Mouse (Mus musculus) small intestine, adult 2 months (tissue): ENCODE measurements around the gene Apeh. TPM values are rescaled to one million over a fixed set of nuclear protein-coding genes. Genes with fewer than 3 reads are reported as not detected.

Experiments
- H3K27ac ChIP-seq: fragments of 200-500 bp; 2 replicates; pipeline ENCODE4 v1.5.1; 2012; ENCODE audit warnings: low read depth, low read length, control low read depth, inconsistent platforms; ENCODE audit not compliant: insufficient read depth
- H3K27me3 ChIP-seq: fragments of 200-500 bp; 2 replicates; pipeline ENCODE4 v1.6.1; 2012; ENCODE audit warnings: mild to moderate bottlenecking, moderate library complexity, low read length, inconsistent platforms; ENCODE audit not compliant: control insufficient read depth, insufficient read depth
- H3K36me3 ChIP-seq: fragments of 200-500 bp; 2 replicates; pipeline ENCODE4 v1.6.1; 2012; ENCODE audit warnings: mild to moderate bottlenecking, low read length, control low read depth, inconsistent platforms; ENCODE audit not compliant: control insufficient read depth, insufficient read depth
- H3K4me1 ChIP-seq: fragments of 200-500 bp; 2 replicates; pipeline ENCODE4 v1.6.1; 2012; ENCODE audit warnings: low read length, inconsistent platforms, mixed read lengths; ENCODE audit not compliant: control insufficient read depth, insufficient read depth, insufficient read length
- H3K4me3 ChIP-seq: fragments of 200-500 bp; 2 replicates; pipeline ENCODE4 v1.5.1; 2012; ENCODE audit warnings: low read depth, mild to moderate bottlenecking, control low read depth, inconsistent platforms, low read length, moderate library complexity
- CTCF ChIP-seq: fragments of 200-500 bp; IDR thresholded peaks from 2 replicates; pipeline ENCODE4 v1.5.1; 2012; ENCODE audit warnings: low read depth, mild to moderate bottlenecking, control low read depth, inconsistent platforms, low read length, moderate library complexity, mixed read lengths; ENCODE audit not compliant: insufficient replicate concordance, insufficient read length; ENCODE audit errors: extremely low read depth
- POLR2A ChIP-seq: fragments of 200-500 bp; IDR thresholded peaks from 2 replicates; pipeline ENCODE4 v1.6.1; 2012; ENCODE audit warnings: low read depth, mild to moderate bottlenecking, control low read depth, inconsistent platforms, low read length, moderate library complexity
- WGBS: fragments of 180-500 bp; shearing (Covaris S2); methylation state at CpG from one replicate; pipeline ENCODE4 v1.1.7; 2018; 5-methylcytosine and 5-hydroxymethylcytosine counted together
- polyA plus RNA-seq: library from polyadenylated mRNA; depleted of rRNA; stranded (reverse); fragments of >200 nt; gene quantifications from 2 replicates; pipeline ENCODE4 v1.2.3, GENCODE M21; 2012

The Apeh gene
- polyA plus RNA-seq, 1 experiment = 189 TPM

- TF ChIP-seq POLR2A (no peak), CTCF (no peak)
- H3K36me3 ChIP-seq = no peaks in the 10 kb centered on the region
- H3K4me1 ChIP-seq = peaks cover 26% of the 10 kb centered on the region
- WGBS = 77% methylated on average over 8 of the region's 8 CpGs
- no peak overlapping the region for H3K4me3 ChIP-seq
- H3K27ac ChIP-seq = peak overlapping the region; percentile 36; the same call in 1 of the 2 replicates
- no peaks in the 10 kb centered on the region for H3K27me3 ChIP-seq
These were observed 26.3 kb upstream of the Apeh start for GRCm38 (mm10) chr9:108120671-108121070.

- WGBS = 9% methylated on average over 10 of the region's 11 CpGs
- no peaks in the 10 kb centered on the region for H3K36me3 ChIP-seq
- peak overlapping the region; percentile 79 for H3K27ac ChIP-seq
- H3K4me3 ChIP-seq = no peak overlapping the region
- H3K4me1 ChIP-seq = peaks cover 21% of the 10 kb centered on the region
- TF ChIP-seq POLR2A = no peak
- no peak for TF ChIP-seq CTCF
- no peaks in the 10 kb centered on the region for H3K27me3 ChIP-seq
These were observed 25.5 kb upstream of the Apeh start for GRCm38 (mm10) chr9:108119891-108120411.

- Histone ChIP-seq H3K27me3 (no peaks in the 10 kb centered on the region), H3K27ac (no peak overlapping the region), H3K4me3 (no peak overlapping the region), H3K36me3 (no peaks in the 10 kb centered on the region), H3K4me1 (peaks cover 12% of the 10 kb centered on the region)
- TF ChIP-seq CTCF = no peak
- no peak for TF ChIP-seq POLR2A
- WGBS = 85% methylated on average over 4 of the region's 4 CpGs
These were observed 22.7 kb upstream of the Apeh start for GRCm38 (mm10) chr9:108117143-108117542.

DNA sequence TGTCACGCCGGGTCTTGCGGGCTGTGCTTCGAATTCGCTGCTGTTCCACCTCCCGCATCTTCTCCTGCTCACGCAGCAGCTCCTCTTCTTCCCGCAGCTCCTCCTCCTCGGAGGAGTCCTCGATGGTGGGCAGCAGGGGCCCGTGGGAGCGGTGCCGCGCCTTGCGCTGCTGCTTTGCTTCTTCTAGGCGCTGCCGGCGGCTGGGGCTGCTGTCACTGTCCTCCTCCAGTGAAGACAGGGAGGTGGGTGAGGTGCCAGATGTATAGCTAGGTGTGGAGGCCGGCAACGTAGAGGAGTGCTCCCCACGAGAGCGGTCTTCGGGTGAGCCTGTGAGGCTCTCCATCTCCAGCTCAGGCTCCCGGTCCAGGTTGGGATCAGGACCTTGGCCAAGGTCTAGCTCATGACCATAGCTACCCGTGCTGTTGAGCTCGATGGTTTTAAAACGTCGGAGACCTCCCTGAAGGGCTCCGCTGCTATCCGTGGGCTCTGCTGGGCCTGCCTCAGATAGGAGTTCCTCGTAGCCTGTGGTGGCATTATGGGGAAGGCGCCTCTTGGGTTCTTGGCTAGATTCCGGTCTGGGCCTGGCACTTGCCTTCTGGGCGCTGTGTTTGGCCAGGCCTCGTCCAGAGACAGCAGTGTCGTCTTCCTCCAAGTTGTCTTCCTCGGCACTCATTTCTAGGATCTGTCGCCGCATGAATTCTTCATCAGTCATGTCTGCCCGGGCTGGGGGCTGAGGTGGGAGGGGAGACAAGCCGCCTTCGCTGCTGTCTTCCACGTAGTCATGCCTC lies 21.1 kb upstream of the Apeh start:
- Histone ChIP-seq H3K4me1 (peaks cover 15% of the 10 kb centered on the region), H3K27ac (no peak overlapping the region), H3K4me3 (no peak overlapping the region), H3K36me3 (no peaks in the 10 kb centered on the region), H3K27me3 (no peaks in the 10 kb centered on the region)
- no peak for TF ChIP-seq POLR2A
- TF ChIP-seq CTCF = no peak
- 83% methylated on average over 43 of the region's 43 CpGs for WGBS

- no peak overlapping the region for H3K4me3 ChIP-seq
- no peaks in the 10 kb centered on the region for H3K27me3 ChIP-seq
- H3K4me1 ChIP-seq = peaks cover 16% of the 10 kb centered on the region
- no peak for TF ChIP-seq CTCF
- TF ChIP-seq POLR2A = no peak; the same call in 1 of the 2 replicates
- no peak overlapping the region for H3K27ac ChIP-seq
- H3K36me3 ChIP-seq = no peaks in the 10 kb centered on the region
- 72% methylated on average over 18 of the region's 18 CpGs for WGBS
These were observed 18.4 kb upstream of the Apeh start for GRCm38 (mm10) chr9:108112719-108113340.

DNA sequence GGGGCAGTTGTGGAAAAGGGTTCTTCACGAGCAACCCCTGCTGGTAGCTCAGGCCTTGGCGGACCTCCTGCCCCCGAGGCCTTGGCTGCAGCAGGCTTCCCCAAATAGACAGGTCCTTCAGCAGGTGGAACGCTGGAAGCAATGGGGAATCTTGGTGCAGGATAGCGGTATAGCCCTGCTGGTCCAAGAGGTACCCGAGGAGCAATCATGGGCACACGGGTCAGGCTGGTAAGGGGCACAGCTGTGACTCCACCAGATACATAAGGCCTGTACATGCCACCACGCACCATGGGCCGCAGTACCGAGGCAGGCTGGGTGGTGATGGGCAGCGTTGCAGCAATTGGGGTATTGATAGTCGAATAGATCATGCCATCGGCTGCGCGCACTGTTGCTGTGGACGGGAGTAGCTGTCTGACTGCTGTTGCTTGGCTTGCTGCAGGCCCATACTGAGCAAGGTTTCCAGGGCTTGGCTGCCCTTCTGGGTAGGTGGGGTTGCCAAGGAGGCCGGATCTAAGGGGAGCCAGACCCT lies 17.3 kb upstream of the Apeh start:
- no peak overlapping the region for H3K27ac ChIP-seq
- H3K27me3 ChIP-seq = no peaks in the 10 kb centered on the region
- H3K4me1 ChIP-seq = peaks cover 16% of the 10 kb centered on the region
- H3K36me3 ChIP-seq = no peaks in the 10 kb centered on the region
- peak overlapping the region; percentile 49; the same call in 1 of the 2 replicates for H3K4me3 ChIP-seq
- WGBS = 79% methylated on average over 17 of the region's 17 CpGs
- no peak for TF ChIP-seq CTCF
- no peak for TF ChIP-seq POLR2A

DNA sequence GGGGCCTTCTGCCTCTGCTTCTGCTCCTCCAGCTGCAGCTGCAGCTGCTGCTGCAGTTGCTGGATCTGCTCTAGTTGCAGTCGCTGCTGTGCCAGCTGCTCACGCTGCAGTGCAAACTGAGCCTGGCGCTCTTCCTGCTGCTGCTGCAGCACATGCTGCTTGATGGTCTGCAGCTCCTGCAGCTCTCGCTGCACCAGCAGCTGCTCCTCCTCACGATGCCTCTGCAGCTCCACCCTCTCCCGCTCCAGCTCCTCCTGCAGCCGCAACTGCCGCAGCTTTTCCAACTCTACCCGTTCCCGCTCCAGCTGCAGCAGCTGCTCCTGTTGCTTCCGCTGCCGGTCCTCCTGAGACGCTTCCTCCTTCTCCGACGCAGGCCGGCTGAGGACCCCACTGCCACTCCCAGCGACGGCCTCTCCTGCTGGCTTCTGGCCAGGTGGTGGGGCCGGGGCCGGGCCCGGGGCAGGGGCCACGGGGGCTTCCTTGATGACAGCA lies 16.7 kb upstream of the Apeh start:
- no peak for TF ChIP-seq CTCF
- TF ChIP-seq POLR2A = no peak
- Histone ChIP-seq H3K4me3 (peak overlapping the region; percentile 49), H3K27me3 (no peaks in the 10 kb centered on the region), H3K4me1 (peaks cover 19% of the 10 kb centered on the region), H3K36me3 (no peaks in the 10 kb centered on the region), H3K27ac (no peak overlapping the region)
- 17% methylated on average over 22 of the region's 22 CpGs for WGBS
